ENCODE assay signal across 8 mouse cellular contexts in genomic region chr7:141461521-141462332, GRCm38 (mm10). TPM values are rescaled to one million over a fixed set of nuclear protein-coding genes. Genes with fewer than 3 reads are reported as not detected.
DNase-seq lines count a peak whose midpoint lies in the region; ATAC-seq and TF ChIP-seq lines count a peak whose summit lies in the region.

No protein-coding gene starts in this region.

- H3K9ac ChIP-seq in heart, embryonic 13.5 days, result peak overlapping the region; percentile 84
- H3K9ac ChIP-seq in limb, embryonic 13.5 days, result peak overlapping the region; percentile 63
- peak overlapping the region; percentile 40 for H3K9ac ChIP-seq in midbrain, embryonic 15.5 days

- ATAC-seq in heart, embryonic 13.5 days (ENCODE audit: extremely low read depth, insufficient number of reproducible peaks, low FRiP score, low TSS enrichment), result no peak
- ATAC-seq in limb, embryonic 13.5 days (ENCODE audit: low FRiP score, low read depth), result no peak
- ATAC-seq in midbrain, embryonic 15.5 days (replicated peaks), result no peak

- peak overlapping the region; percentile 97 for H3K4me2 ChIP-seq in heart, embryonic 13.5 days
- peak overlapping the region; percentile 71 for H3K4me2 ChIP-seq in limb, embryonic 13.5 days (replicated peaks)
- H3K4me2 ChIP-seq in midbrain, embryonic 15.5 days, result peak overlapping the region; percentile 59

- peaks cover 24% of the 10 kb centered on the region for H3K36me3 ChIP-seq in heart, embryonic 13.5 days
- H3K36me3 ChIP-seq in limb, embryonic 13.5 days, result peaks cover 4% of the 10 kb centered on the region; the same call in 1 of the 2 replicates
- H3K36me3 ChIP-seq in midbrain, embryonic 15.5 days (replicated peaks), result 0 out of 2 replicates have a peak, but pooled peaks cover 4% of the 10 kb centered on the region

- TF ChIP-seq POLR2A in bone marrow macrophage, adult 2 months (IDR thresholded peaks at IDR 0.05; ENCODE audit: borderline replicate concordance, low read depth, low read length), result no peak

- peak; percentile 51 for DNase-seq in kidney, adult 18-20 months
- no peak for DNase-seq in kidney, postnatal 14 days
- DNase-seq in left cerebral cortex, adult 11 months (ENCODE audit: low spot score), result no peak
- no peak for DNase-seq in layer of hippocampus, postnatal 36 days

- H3K27me3 ChIP-seq in heart, embryonic 13.5 days (replicated peaks), result peaks cover 71% of the 10 kb centered on the region
- peaks cover 79% of the 10 kb centered on the region for H3K27me3 ChIP-seq in limb, embryonic 13.5 days
- peaks cover 65% of the 10 kb centered on the region for H3K27me3 ChIP-seq in midbrain, embryonic 15.5 days (replicated peaks)

- WGBS in heart, embryonic 13.5 days, result 3% methylated on average over 56 of the region's 59 CpGs
- WGBS in limb, embryonic 13.5 days, result 2% methylated on average over 59 of the region's 59 CpGs
- 3% methylated on average over 59 of the region's 59 CpGs for WGBS in midbrain, embryonic 15.5 days

- peak overlapping the region; percentile 56 for H3K4me3 ChIP-seq in bone marrow macrophage, adult 2 months (ENCODE audit: insufficient read depth, low read length)
- peak overlapping the region; percentile 65 for H3K4me3 ChIP-seq in heart, embryonic 13.5 days
- H3K4me3 ChIP-seq in limb, embryonic 13.5 days, result peak overlapping the region; percentile 43
- peak overlapping the region; percentile 38 for H3K4me3 ChIP-seq in midbrain, embryonic 15.5 days

- H3K9me3 ChIP-seq in heart, embryonic 13.5 days, result no peaks in the 10 kb centered on the region
- no peaks in the 10 kb centered on the region for H3K9me3 ChIP-seq in limb, embryonic 13.5 days
- no peaks in the 10 kb centered on the region for H3K9me3 ChIP-seq in midbrain, embryonic 15.5 days

- TF ChIP-seq CTCF in bone marrow macrophage, adult 2 months (IDR thresholded peaks at IDR 0.05; ENCODE audit: low read depth, low read length), result peak; percentile 14; the same call in 1 of the 2 replicates

- H3K27ac ChIP-seq in bone marrow macrophage, adult 2 months (ENCODE audit: insufficient read depth, low read depth, low read length), result no peak overlapping the region
- peak overlapping the region; percentile 53; the same call in 1 of the 2 replicates for H3K27ac ChIP-seq in heart, embryonic 13.5 days (replicated peaks)
- H3K27ac ChIP-seq in limb, embryonic 13.5 days, result no peak overlapping the region
- no peak overlapping the region for H3K27ac ChIP-seq in midbrain, embryonic 15.5 days

- H3K4me1 ChIP-seq in bone marrow macrophage, adult 2 months (ENCODE audit: control insufficient read depth, insufficient read depth, low read length), result peaks cover 69% of the 10 kb centered on the region
- peaks cover 57% of the 10 kb centered on the region for H3K4me1 ChIP-seq in heart, embryonic 13.5 days
- peaks cover 40% of the 10 kb centered on the region for H3K4me1 ChIP-seq in limb, embryonic 13.5 days
- H3K4me1 ChIP-seq in midbrain, embryonic 15.5 days, result peaks cover 15% of the 10 kb centered on the region

RNA-seq across cellular contexts. Expression of gene Cracr2b, which starts 0.8 kb away (rescaled TPM):
- 66.8 and 69.6 TPM in 2 replicates for polyA plus RNA-seq in bone marrow macrophage, adult 2 months (2012; ENCODE audit: insufficient read depth, insufficient read length, missing spikeins)
- polyA plus RNA-seq in heart, embryonic 13.5 days (2015; fragmentation: Nextera tagmentation; extraction: Ambion mirVana), result 20.2 and 23.0 TPM in 2 replicates
- polyA plus RNA-seq in limb, embryonic 13.5 days (2015; fragmentation: Nextera tagmentation; extraction: Ambion mirVana), result 13.5 and 14.3 TPM in 2 replicates
- polyA plus RNA-seq in midbrain, embryonic 15.5 days (2015; fragmentation: Nextera tagmentation; extraction: Ambion mirVana), result 7.6 and 8.7 TPM in 2 replicates
- total RNA-seq in layer of hippocampus, postnatal 36 days (2021), result 1 to 10 TPM; 3.9 to 6.0 TPM

RNA-seq across cellular contexts. Expression of gene Cd151, which starts 5.5 kb away (rescaled TPM):
- polyA plus RNA-seq in bone marrow macrophage, adult 2 months (2012; ENCODE audit: insufficient read depth, insufficient read length, missing spikeins), result 49.5 and 57.9 TPM in 2 replicates
- polyA plus RNA-seq in heart, embryonic 13.5 days (2015; fragmentation: Nextera tagmentation; extraction: Ambion mirVana), result 28.5 and 31.4 TPM in 2 replicates
- polyA plus RNA-seq in limb, embryonic 13.5 days (2015; fragmentation: Nextera tagmentation; extraction: Ambion mirVana), result 12.6 and 14.6 TPM in 2 replicates
- polyA plus RNA-seq in midbrain, embryonic 15.5 days (2015; fragmentation: Nextera tagmentation; extraction: Ambion mirVana), result 18.8 and 20.5 TPM in 2 replicates
- 10 to 100 TPM; 21.4 to 21.5 TPM for total RNA-seq in layer of hippocampus, postnatal 36 days (2021)

RNA-seq across cellular contexts. Expression of gene Pnpla2, which starts 6.7 kb away (rescaled TPM):
- polyA plus RNA-seq in bone marrow macrophage, adult 2 months (2012; ENCODE audit: insufficient read depth, insufficient read length, missing spikeins), result 92.9 and 94.0 TPM in 2 replicates
- 42.6 and 45.7 TPM in 2 replicates for polyA plus RNA-seq in heart, embryonic 13.5 days (2015; fragmentation: Nextera tagmentation; extraction: Ambion mirVana)
- polyA plus RNA-seq in limb, embryonic 13.5 days (2015; fragmentation: Nextera tagmentation; extraction: Ambion mirVana), result 13.9 and 14.7 TPM in 2 replicates
- 17.7 and 20.1 TPM in 2 replicates for polyA plus RNA-seq in midbrain, embryonic 15.5 days (2015; fragmentation: Nextera tagmentation; extraction: Ambion mirVana)
- total RNA-seq in layer of hippocampus, postnatal 36 days (2021), result 10 to 100 TPM; 17.7 to 27.0 TPM

RNA-seq across cellular contexts. Expression of gene Polr2l, which starts 13.2 kb away (rescaled TPM):
- 4.8 and 5.0 TPM in 2 replicates for polyA plus RNA-seq in bone marrow macrophage, adult 2 months (2012; ENCODE audit: insufficient read depth, insufficient read length, missing spikeins)
- 67.3 and 76.3 TPM in 2 replicates for polyA plus RNA-seq in heart, embryonic 13.5 days (2015; fragmentation: Nextera tagmentation; extraction: Ambion mirVana)
- 63.4 and 64.3 TPM in 2 replicates for polyA plus RNA-seq in limb, embryonic 13.5 days (2015; fragmentation: Nextera tagmentation; extraction: Ambion mirVana)
- polyA plus RNA-seq in midbrain, embryonic 15.5 days (2015; fragmentation: Nextera tagmentation; extraction: Ambion mirVana), result 82.4 and 83.8 TPM in 2 replicates
- total RNA-seq in layer of hippocampus, postnatal 36 days (2021), result 10 to 100 TPM; 42.8 to 44.9 TPM

RNA-seq across cellular contexts. Expression of gene Tspan4, which starts 13.3 kb away (rescaled TPM):
- 99.8 and 102 TPM in 2 replicates for polyA plus RNA-seq in bone marrow macrophage, adult 2 months (2012; ENCODE audit: insufficient read depth, insufficient read length, missing spikeins)
- polyA plus RNA-seq in heart, embryonic 13.5 days (2015; fragmentation: Nextera tagmentation; extraction: Ambion mirVana), result 64.5 and 68.8 TPM in 2 replicates
- polyA plus RNA-seq in limb, embryonic 13.5 days (2015; fragmentation: Nextera tagmentation; extraction: Ambion mirVana), result 70.5 and 71.2 TPM in 2 replicates
- polyA plus RNA-seq in midbrain, embryonic 15.5 days (2015; fragmentation: Nextera tagmentation; extraction: Ambion mirVana), result 49.1 and 55.3 TPM in 2 replicates
- total RNA-seq in layer of hippocampus, postnatal 36 days (2021), result 10 to 100 TPM; 13.1 to 13.7 TPM
